Mouse (Mus musculus): ENCODE measurements around the gene Pitpnm2.

DNA sequence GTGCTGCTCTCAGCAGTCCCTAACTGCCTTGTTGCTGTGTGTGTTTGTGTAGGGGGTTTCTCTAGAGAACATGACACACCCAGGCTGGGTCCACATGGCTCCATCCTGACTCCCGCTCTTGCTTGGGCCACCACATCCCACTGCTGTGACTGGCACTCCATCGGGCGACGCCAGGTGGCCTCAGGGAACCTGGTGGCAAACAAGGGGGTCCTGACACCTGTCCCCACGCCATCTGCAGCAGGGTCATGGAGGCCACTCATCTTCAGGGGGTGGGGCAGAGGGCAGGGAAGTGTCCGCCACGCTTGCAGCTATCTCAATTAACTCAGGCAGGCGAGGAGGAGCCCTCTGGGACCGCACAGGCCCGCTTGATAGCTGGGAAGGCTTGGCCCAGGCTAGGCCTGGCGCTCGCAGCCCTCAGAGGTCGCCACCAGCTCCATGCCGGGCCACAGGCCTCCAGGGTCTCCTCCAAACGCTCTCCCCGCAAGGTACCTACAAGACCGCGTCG lies 154.4 kb downstream of the Pitpnm2 start:
- TF ChIP-seq POLR2A (IDR thresholded peaks at IDR 0.05; ENCODE audit: control insufficient read depth in 1 of 2, insufficient read depth in 1 of 2, low read depth in 1 of 2, low read length in 2 of 2, poor library complexity in 1 of 2), result no peak
- TF ChIP-seq JUND (IDR thresholded peaks at IDR 0.05; ENCODE audit: low read depth, low read length), result no peak
- no peak for TF ChIP-seq CTCF (IDR thresholded peaks at IDR 0.05 in 2 of 3, conservative IDR thresholded peaks at IDR 0.05 in 1 of 3; ENCODE audit: control insufficient read depth in 1 of 3, insufficient read depth in 1 of 3, low read depth in 2 of 3, low read length in 3 of 3, poor library complexity in 1 of 3, severe bottlenecking in 1 of 3)
- no peak for TF ChIP-seq MAZ (IDR thresholded peaks at IDR 0.05; ENCODE audit: low read depth, low read length)
- TF ChIP-seq EP300 (IDR thresholded peaks at IDR 0.05; ENCODE audit: low read depth in 1 of 2, low read length in 2 of 2), result no peak
- TF ChIP-seq HCFC1 (IDR thresholded peaks at IDR 0.05; ENCODE audit: low read depth, low read length), result no peak
- no peak for TF ChIP-seq ZC3H11A (IDR thresholded peaks at IDR 0.05; ENCODE audit: low read depth, low read length)
- no peak for TF ChIP-seq ELF1 (IDR thresholded peaks at IDR 0.05; ENCODE audit: low read depth, low read length)
- TF ChIP-seq ZMIZ1 (IDR thresholded peaks at IDR 0.05; ENCODE audit: low read depth, low read length), result no peak
- TF ChIP-seq POLR2AphosphoS5 (IDR thresholded peaks at IDR 0.05; ENCODE audit: borderline replicate concordance, low read depth, low read length), result no peak; the same call in 1 of the 2 replicates

Measured in MEL (cell line).